In the genomic region with DNA sequence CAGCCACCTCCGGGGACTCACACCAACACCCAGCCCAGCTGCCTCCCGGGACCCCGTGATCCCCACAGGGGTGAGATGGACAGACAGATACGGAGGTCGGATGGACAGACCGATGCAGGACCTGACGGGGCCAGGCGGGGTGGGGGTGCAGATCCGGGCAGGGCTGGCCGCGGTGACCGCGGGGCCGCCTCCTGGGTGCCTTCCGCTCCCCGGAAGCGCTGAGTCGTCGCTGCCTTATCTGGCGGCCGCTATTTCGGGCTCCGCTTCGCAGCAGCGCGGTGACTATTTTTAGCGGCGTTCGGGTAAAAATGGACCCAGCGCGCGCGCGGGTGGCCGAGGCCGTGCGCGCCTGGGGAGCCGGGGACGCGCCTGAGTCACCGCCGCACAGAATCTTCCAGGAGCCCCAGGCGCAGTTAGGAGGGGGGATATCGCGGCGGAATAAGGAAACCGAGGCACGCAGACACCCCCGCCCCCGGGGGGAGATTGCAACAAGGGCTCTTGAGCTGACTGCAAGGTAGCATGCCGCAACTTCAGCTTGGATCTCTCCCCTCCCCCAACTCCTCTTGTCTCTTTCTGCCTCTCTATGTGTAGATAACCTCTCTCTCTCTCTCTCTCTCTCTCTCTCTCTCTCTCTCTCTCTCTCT, we compare ENCODE assay signal across 7 mouse cellular contexts. TPM values are rescaled to one million over a fixed set of nuclear protein-coding genes. Genes with fewer than 3 reads are reported as not detected.
DNase-seq lines count a peak whose midpoint lies in the region; ATAC-seq lines count a peak whose summit lies in the region.

No protein-coding gene starts in this region.

- H3K9me3 ChIP-seq in intestine, embryonic 15.5 days, result no peaks in the 10 kb centered on the region

- H3K9ac ChIP-seq in intestine, embryonic 15.5 days, result peak overlapping the region; percentile 61

- H3K4me2 ChIP-seq in intestine, embryonic 15.5 days (replicated peaks), result peak overlapping the region; percentile 78

- peaks cover under 1% of the 10 kb centered on the region; the same call in 1 of the 2 replicates for H3K4me1 ChIP-seq in intestine, embryonic 15.5 days (replicated peaks)

- peak overlapping the region; percentile 54 for H3K4me3 ChIP-seq in intestine, embryonic 15.5 days (replicated peaks)

- ATAC-seq in intestine, embryonic 15.5 days, result peak; percentile 80
- peak; percentile 69 for ATAC-seq in megakaryocyte progenitor cell, adult 5-6 weeks (replicated peaks; ENCODE audit: poor library complexity)

- H3K27me3 ChIP-seq in intestine, embryonic 15.5 days (replicated peaks), result no peaks in the 10 kb centered on the region

- WGBS in intestine, embryonic 15.5 days, result under 1% methylated on average over 52 of the region's 52 CpGs

- H3K27ac ChIP-seq in intestine, embryonic 15.5 days, result peak overlapping the region; percentile 59

- DNase-seq in adrenal gland, adult 2 months, result peak; percentile 92
- peak; percentile 81 for DNase-seq in embryo, embryonic 11 days
- DNase-seq in gastrocnemius, postnatal 36 days, result peak; percentile 72 to 74
- DNase-seq in left cerebral cortex, postnatal 25 days (ENCODE audit: low spot score in 2 of 2), result peak; percentile 85 to 94
- peak; percentile 75 for DNase-seq in skeletal muscle tissue, adult 2 months (ENCODE audit: low read depth, low spot score)

- H3K36me3 ChIP-seq in intestine, embryonic 15.5 days, result no peaks in the 10 kb centered on the region

- intact Hi-C loops in gastrocnemius, postnatal 36 days (cut with DNase I), result no loop called here
- intact Hi-C loops in left cerebral cortex, postnatal 25 days (cut with DNase I), result no loop called here

RNA-seq across cellular contexts. Expression of a gene that starts 11.7 kb away (rescaled TPM):
- total RNA-seq in adrenal gland, adult 2 months (2021), result 10 to 100 TPM; 36.5 to 40.8 TPM
- polyA plus RNA-seq in adrenal gland, adult 2 months (2012; rRNA removed), result 36.3 and 37.8 TPM in 2 replicates
- 10 to 100 TPM; 24.5 to 29.0 TPM for total RNA-seq in gastrocnemius, postnatal 36 days (2021)
- 51.6 and 52.0 TPM in 2 replicates for polyA plus RNA-seq in intestine, embryonic 15.5 days (2015; fragmentation: Nextera tagmentation; extraction: Ambion mirVana)
- 10 to 100 TPM; 34.1 to 40.5 TPM for total RNA-seq in left cerebral cortex, postnatal 25 days (2021)
- 26.5 and 32.3 TPM in 2 replicates for total RNA-seq in megakaryocyte progenitor cell, adult 5-6 weeks (2015)
- total RNA-seq in megakaryocyte progenitor cell, adult 5-6 weeks (2017), result 24.4 and 29.8 TPM in 2 replicates

RNA-seq across cellular contexts. Expression of a gene that starts 23.0 kb away (rescaled TPM):
- 10 to 100 TPM in 1 of 2 experiments, 1 to 10 TPM in 1; 5.8 to 34.5 TPM for total RNA-seq in adrenal gland, adult 2 months (2021)
- 2.6 and 3.2 TPM in 2 replicates for polyA plus RNA-seq in adrenal gland, adult 2 months (2012; rRNA removed)
- total RNA-seq in gastrocnemius, postnatal 36 days (2021), result under 1 TPM; 0.15 to 0.31 TPM
- 0.09 and 0.14 TPM in 2 replicates for polyA plus RNA-seq in intestine, embryonic 15.5 days (2015; fragmentation: Nextera tagmentation; extraction: Ambion mirVana)
- total RNA-seq in left cerebral cortex, postnatal 25 days (2021), result 10 to 100 TPM; 21.0 to 26.0 TPM
- total RNA-seq in megakaryocyte progenitor cell, adult 5-6 weeks (2015), result 18.2 and 28.4 TPM in 2 replicates
- total RNA-seq in megakaryocyte progenitor cell, adult 5-6 weeks (2017), result 12.7 and 13.2 TPM in 2 replicates

RNA-seq across cellular contexts. Expression of a gene that starts 26.5 kb away (rescaled TPM):
- total RNA-seq in adrenal gland, adult 2 months (2021), result 10 to 100 TPM; 13.2 to 13.3 TPM
- polyA plus RNA-seq in adrenal gland, adult 2 months (2012; rRNA removed), result 12.3 and 21.5 TPM in 2 replicates
- 10 to 100 TPM in 1 of 2 experiments, 1 to 10 TPM in 1; 9.3 to 10.2 TPM for total RNA-seq in gastrocnemius, postnatal 36 days (2021)
- polyA plus RNA-seq in intestine, embryonic 15.5 days (2015; fragmentation: Nextera tagmentation; extraction: Ambion mirVana), result 21.7 and 23.4 TPM in 2 replicates
- total RNA-seq in left cerebral cortex, postnatal 25 days (2021), result 10 to 100 TPM; 16.6 to 20.0 TPM
- total RNA-seq in megakaryocyte progenitor cell, adult 5-6 weeks (2015), result 11.1 and 13.6 TPM in 2 replicates
- 24.8 and 27.4 TPM in 2 replicates for total RNA-seq in megakaryocyte progenitor cell, adult 5-6 weeks (2017)

RNA-seq across cellular contexts. Expression of a gene that starts 26.7 kb away (rescaled TPM):
- total RNA-seq in adrenal gland, adult 2 months (2021), result 1 to 10 TPM; 6.5 to 8.3 TPM
- 16.9 and 20.2 TPM in 2 replicates for polyA plus RNA-seq in adrenal gland, adult 2 months (2012; rRNA removed)
- total RNA-seq in gastrocnemius, postnatal 36 days (2021), result 1 to 10 TPM; 2.4 to 2.6 TPM
- 3.1 and 4.8 TPM in 2 replicates for polyA plus RNA-seq in intestine, embryonic 15.5 days (2015; fragmentation: Nextera tagmentation; extraction: Ambion mirVana)
- total RNA-seq in left cerebral cortex, postnatal 25 days (2021), result 1 to 10 TPM; 5.4 to 9.9 TPM
- total RNA-seq in megakaryocyte progenitor cell, adult 5-6 weeks (2015), result 6.3 and 7.2 TPM in 2 replicates
- 0.74 and 1.2 TPM in 2 replicates for total RNA-seq in megakaryocyte progenitor cell, adult 5-6 weeks (2017)

RNA-seq across cellular contexts. Expression of a gene that starts 49.0 kb away (rescaled TPM):
- total RNA-seq in adrenal gland, adult 2 months (2021), result 10 to 100 TPM; 21.7 to 25.5 TPM
- polyA plus RNA-seq in adrenal gland, adult 2 months (2012; rRNA removed), result 92.3 and 94.7 TPM in 2 replicates
- 1 to 10 TPM; 8.5 to 9.8 TPM for total RNA-seq in gastrocnemius, postnatal 36 days (2021)
- 16.7 and 17.3 TPM in 2 replicates for polyA plus RNA-seq in intestine, embryonic 15.5 days (2015; fragmentation: Nextera tagmentation; extraction: Ambion mirVana)
- total RNA-seq in left cerebral cortex, postnatal 25 days (2021), result 10 to 100 TPM; 31.9 to 32.3 TPM
- 10.7 and 11.2 TPM in 2 replicates for total RNA-seq in megakaryocyte progenitor cell, adult 5-6 weeks (2015)
- total RNA-seq in megakaryocyte progenitor cell, adult 5-6 weeks (2017), result 26.5 and 31.6 TPM in 2 replicates

Comparison
In these comparisons a context has a peak if more than half of its experiments do, and no peak if none do; other contexts are left out.
1. Peak in every context shown above with its lines: DNase-seq, ATAC-seq, H3K4me3 ChIP-seq and H3K27ac ChIP-seq.
2. RNA of a gene that starts 23.0 kb away (total RNA-seq): 5.8 to 34.5 TPM in adrenal gland, adult 2 months, 21.0 to 26.0 TPM in left cerebral cortex, postnatal 25 days and 12.7 to 28.4 TPM in megakaryocyte progenitor cell, adult 5-6 weeks; 0.15 to 0.31 TPM in gastrocnemius, postnatal 36 days; every median in the first group is over 4 times any median in the second.